Mouse (Mus musculus) fibroblast of lung, adult 2 months (primary cell): ENCODE measurements around the gene Vmn1r29.
"Not testable (repeated sequence)": the region's sequence is repeated elsewhere in the genome, so short reads cannot be mapped to it uniquely, and the experiment has no call there.

Source experiments
- DNase-seq: peaks from one replicate; pipeline ENCODE4 v3.0.0-alpha.2; 2011; ENCODE audit warnings: low read depth

Vmn1r29 gene

DNA sequence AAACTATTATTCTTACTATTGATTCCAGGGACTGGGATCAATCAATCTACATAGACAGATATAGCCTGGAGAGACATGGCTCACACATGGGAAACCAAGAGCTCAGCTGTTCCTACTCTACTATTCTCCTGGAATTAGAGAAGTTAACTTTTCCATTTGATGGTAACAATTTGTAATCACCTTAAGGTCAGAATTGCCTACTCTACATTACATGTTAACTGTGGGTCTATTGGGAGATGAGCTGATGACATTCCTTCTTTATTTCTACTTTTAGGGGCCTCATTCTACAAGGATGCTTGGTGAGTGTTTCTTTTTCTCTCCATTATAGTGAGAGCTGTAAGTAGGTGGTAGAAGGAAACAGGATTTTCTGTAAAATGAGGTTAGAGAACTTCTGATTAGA lies at the start of gene Vmn1r29:
Gene Vmn1r29, plus strand, starts transcription at position 301 of the 400 bp plus-strand sequence.
- DNase-seq: no peak

DNA sequence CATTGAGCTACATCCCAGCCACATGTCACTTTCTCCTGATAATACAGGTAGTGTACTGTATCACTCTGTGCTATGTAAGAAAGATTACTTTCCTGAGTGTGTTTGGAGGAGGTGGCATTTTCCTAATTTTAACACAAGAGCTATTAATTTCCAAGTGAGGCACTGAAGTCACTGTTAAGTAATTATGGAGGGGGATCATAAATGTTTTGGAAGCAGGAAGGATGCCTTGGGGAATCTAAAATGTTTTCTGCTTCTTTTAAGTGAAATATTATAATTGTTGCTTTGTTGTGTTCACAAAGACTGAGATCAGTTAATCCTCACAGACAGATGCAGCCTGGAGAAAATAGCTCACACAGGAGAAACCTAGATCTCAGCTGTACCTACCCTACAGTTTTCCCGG lies 39.6 kb upstream of the Vmn1r29 start, which contains the start of gene Vmn1r28:
Gene Vmn1r28, plus strand, starts transcription at position 301 of the 400 bp plus-strand sequence.
- DNase-seq: no peak

DNA sequence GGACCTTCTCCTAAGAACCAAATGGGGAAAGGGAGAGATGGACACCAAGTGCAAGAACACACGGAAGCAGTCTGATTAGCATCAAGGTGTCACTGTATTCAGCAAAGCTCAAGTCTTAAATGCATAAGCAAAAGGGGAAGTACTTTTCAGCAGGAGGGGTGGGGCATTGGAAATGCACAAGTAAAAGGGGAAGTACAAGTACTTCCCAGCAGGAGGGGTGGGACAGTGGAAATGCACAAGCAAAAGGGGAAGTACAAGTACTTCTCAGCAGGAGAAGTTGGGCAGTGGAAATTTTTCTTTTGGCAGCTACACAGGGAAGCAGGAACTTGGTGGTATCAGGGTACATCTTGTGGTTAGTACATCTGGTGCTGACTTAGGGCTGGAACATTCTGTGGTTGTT lies 21.7 kb upstream of the Vmn1r29 start:
- DNase-seq: not testable (repeated sequence)

DNA sequence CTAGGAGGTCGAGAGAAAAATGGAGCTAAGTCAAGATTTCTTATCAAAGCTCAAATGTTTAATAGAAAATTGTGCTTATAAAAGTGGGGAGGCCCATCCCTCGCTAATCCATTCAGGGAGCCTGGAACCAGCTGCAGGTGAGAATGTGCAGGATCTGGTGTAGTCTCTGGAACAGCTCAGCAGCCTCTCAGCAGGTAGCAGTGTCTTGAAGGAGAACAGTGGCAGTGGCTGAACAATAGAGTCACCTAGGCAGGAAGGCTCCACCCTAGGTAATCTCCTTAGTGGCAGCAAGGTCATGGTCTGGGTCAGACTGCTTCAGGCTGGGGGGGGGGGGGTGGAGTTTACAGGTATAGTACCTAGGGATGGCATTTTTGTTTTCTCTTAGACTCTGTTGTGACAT lies 9.1 kb upstream of the Vmn1r29 start:
- DNase-seq: no peak

DNA sequence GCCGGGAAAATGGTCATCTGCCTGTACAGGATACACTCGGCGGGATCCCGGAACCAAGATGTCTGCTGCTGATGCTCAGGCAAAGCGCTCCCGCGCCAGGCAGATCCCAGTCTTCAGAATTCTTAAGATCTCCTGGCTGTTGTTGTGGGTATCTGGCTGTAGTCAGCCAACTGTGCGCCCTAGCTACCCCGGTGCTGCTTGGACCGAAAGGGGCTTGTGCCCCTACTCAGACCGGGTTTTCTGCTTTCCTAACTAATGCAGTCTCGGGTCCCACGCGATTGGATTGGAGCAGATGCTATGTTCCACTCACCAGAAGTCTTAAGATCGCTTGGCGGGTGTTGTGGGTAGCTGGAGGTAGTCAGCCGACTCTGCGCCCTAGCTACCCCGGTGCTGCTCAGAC lies 2.8 kb upstream of the Vmn1r29 start:
- not testable (repeated sequence) for DNase-seq

DNA sequence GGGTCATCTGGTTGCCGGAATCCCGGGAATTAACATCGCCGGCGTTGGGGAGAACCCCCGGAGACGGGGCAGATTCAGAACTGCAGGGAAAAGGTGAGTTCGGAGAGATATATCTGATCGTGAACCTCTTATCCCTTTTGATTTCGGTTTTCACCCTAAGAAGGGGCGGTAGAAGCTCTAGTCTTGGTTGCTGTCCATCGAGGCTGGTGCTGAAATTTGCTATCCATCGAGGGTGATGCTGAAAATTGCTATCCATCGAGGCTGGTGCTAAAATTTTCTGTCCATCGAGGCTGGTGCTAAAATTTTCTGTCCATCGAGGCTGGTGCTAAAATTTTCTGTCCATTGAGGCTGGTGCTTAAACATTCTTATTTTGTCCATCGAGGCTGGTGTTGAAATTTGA lies 29.3 kb downstream of the Vmn1r29 start:
- DNase-seq: not testable (repeated sequence)
